Mouse (Mus musculus): ENCODE measurements around the gene Olfr1467. TPM values are rescaled to one million over a fixed set of nuclear protein-coding genes. Genes with fewer than 3 reads are reported as not detected.

Gene Olfr1467
- not detected in 2 replicates for polyA plus RNA-seq (2016; fragmentation: Nextera tagmentation; extraction: Ambion mirVana)

DNA sequence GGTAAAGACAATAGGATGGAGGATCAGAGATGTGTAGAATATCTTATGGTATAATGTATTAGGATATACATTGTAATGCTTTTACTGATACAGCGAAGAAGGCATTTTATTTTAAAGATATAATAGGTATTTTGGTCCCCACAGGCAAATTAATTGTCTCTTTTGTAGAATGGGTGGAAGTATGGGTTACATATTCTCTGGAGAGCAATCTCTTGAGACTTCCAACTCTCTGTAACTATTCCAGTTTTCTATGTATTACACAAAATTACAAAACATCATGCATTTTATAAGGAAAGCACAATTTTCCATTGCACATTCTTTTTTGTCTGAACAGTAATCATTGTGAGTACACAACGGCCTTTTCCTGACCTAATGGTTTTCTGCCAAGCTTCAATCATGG, at the start of gene Olfr1467:
TSS of gene Olfr1467 (plus strand) at position 301 of the 400 bp plus-strand sequence.
- peaks cover 33% of the 10 kb centered on the region for H3K9me3 ChIP-seq
- no peak for DNase-seq (ENCODE audit: extremely low spot score, low spot score)
- 75% methylated on average over 2 of the region's 2 CpGs for WGBS
- H3K4me3 ChIP-seq: no peak within 1 kb of the TSS
- no peak within 1 kb of the TSS for H3K27ac ChIP-seq
- H3K36me3 ChIP-seq (replicated peaks): no peaks in the 10 kb centered on the region
- no peaks in the 10 kb centered on the region for H3K27me3 ChIP-seq (ENCODE audit: poor library complexity, severe bottlenecking)
- no peaks in the 10 kb centered on the region for H3K4me1 ChIP-seq

DNA sequence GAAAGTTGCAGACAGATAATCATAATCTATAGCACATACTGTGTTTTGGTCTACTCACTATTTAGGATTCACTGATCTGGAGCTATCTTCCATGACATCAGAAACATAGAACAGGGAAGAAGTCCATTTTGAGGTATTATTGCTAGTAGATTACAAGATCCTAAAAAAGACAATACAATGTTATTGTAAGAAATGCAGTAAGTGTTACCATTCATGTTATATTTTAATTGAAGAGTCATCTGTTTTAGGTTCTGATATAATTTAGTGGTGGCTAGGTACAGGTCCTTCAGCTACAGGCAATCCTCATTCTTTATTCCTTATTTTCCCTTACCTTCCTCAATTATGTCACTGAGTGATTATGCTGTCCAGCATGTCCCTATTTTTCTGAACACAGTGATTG, 46.6 kb upstream of the Olfr1467 start, which contains the start of gene Olfr1465:
TSS of gene Olfr1465 (minus strand) at position 101 of the 400 bp plus-strand sequence.
- Histone ChIP-seq H3K4me3 (no peak within 1 kb of the TSS), H3K27ac (no peak within 1 kb of the TSS), H3K36me3 (replicated peaks) (no peaks in the 10 kb centered on the region), H3K4me1 (no peaks in the 10 kb centered on the region), H3K27me3 (ENCODE audit: poor library complexity, severe bottlenecking) (no peaks in the 10 kb centered on the region), H3K9me3 (peaks cover 16% of the 10 kb centered on the region)
- no peak for DNase-seq (ENCODE audit: extremely low spot score, low spot score)

DNA sequence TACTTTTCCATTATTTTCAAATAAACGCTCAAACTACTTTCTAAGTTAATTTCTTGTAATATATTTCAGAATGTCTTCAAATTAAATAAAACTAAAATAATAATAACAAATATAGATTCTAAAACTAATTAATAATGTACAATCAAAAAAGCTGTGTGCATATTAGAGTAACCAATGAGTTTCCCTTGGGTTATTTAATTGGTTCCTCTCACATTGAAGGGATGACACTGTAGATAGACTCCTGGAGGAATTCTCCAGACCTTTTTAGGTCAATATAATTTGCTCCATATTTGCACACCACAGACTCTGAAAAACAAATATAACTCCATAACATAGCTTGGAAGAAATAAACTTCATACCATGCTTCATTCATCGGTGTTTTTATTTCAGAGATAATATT, 23.5 kb upstream of the Olfr1467 start, which contains the start of gene Olfr1466:
TSS of gene Olfr1466 (plus strand) at position 301 of the 400 bp plus-strand sequence.
- H3K27me3 ChIP-seq (ENCODE audit: poor library complexity, severe bottlenecking): no peaks in the 10 kb centered on the region
- H3K4me3 ChIP-seq: no peak within 1 kb of the TSS
- no peaks in the 10 kb centered on the region for H3K36me3 ChIP-seq (replicated peaks)
- no peaks in the 10 kb centered on the region for H3K4me1 ChIP-seq
- WGBS: 87% methylated on average over 2 of the region's 2 CpGs
- no peak for DNase-seq (ENCODE audit: extremely low spot score, low spot score)
- no peak within 1 kb of the TSS for H3K27ac ChIP-seq
- peaks cover 36% of the 10 kb centered on the region for H3K9me3 ChIP-seq

DNA sequence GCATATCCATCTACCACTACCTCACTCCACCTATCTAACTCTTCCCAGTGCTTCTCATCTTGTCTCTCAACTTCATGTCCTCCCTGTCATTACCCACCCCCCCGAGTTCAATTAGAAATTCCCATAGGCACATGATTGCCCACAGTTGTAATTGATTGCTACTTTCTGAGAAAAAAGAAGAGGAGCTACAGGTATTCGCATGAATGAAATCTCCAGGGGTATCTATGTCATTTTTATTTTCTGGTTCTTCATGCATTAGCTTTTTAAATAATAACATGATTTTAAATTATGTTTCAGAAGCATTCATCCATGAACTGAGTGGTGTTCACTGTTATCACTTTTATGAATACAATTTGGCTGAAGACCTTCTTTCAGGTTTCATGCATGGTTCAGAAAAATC, 45.5 kb downstream of the Olfr1467 start, which contains the start of gene Olfr1469:
TSS of gene Olfr1469 (plus strand) at position 301 of the 400 bp plus-strand sequence.
- no peak for DNase-seq (ENCODE audit: extremely low spot score, low spot score)
- 80% methylated on average over 2 of the region's 2 CpGs for WGBS
- no peaks in the 10 kb centered on the region for H3K27me3 ChIP-seq (ENCODE audit: poor library complexity, severe bottlenecking)

More for the DNA sequence above, 45.5 kb downstream of the Olfr1467 start, which contains the start of gene Olfr1469:
- Histone ChIP-seq H3K4me1 (no peaks in the 10 kb centered on the region), H3K27ac (no peak within 1 kb of the TSS), H3K9me3 (peaks cover 33% of the 10 kb centered on the region), H3K4me3 (no peak within 1 kb of the TSS), H3K36me3 (replicated peaks) (no peaks in the 10 kb centered on the region)

Other genes starting within 250 kb of the Olfr1467 start
- not detected in 2 replicates for gene Olfr1459, start 212.7 kb upstream of the Olfr1467 start, polyA plus RNA-seq (2016; fragmentation: Nextera tagmentation; extraction: Ambion mirVana)
- not detected in 2 replicates for gene Olfr1461, start 199.2 kb upstream of the Olfr1467 start, polyA plus RNA-seq (2016; fragmentation: Nextera tagmentation; extraction: Ambion mirVana)
- not detected in 2 replicates for gene Olfr1462, start 176.5 kb upstream of the Olfr1467 start, polyA plus RNA-seq (2016; fragmentation: Nextera tagmentation; extraction: Ambion mirVana)
- gene Olfr1463, start 130.9 kb upstream of the Olfr1467 start, polyA plus RNA-seq (2016; fragmentation: Nextera tagmentation; extraction: Ambion mirVana): not detected in 2 replicates
- not detected in 2 replicates for gene Olfr1465, start 46.7 kb upstream of the Olfr1467 start, polyA plus RNA-seq (2016; fragmentation: Nextera tagmentation; extraction: Ambion mirVana)
- not detected in 2 replicates for gene Olfr1466, start 23.4 kb upstream of the Olfr1467 start, polyA plus RNA-seq (2016; fragmentation: Nextera tagmentation; extraction: Ambion mirVana)
- gene Olfr1469, start 45.6 kb downstream of the Olfr1467 start, polyA plus RNA-seq (2016; fragmentation: Nextera tagmentation; extraction: Ambion mirVana): not detected in 2 replicates
- not detected in 2 replicates for gene Olfr1471, start 81.2 kb downstream of the Olfr1467 start, polyA plus RNA-seq (2016; fragmentation: Nextera tagmentation; extraction: Ambion mirVana)
- gene Olfr1472, start 93.8 kb downstream of the Olfr1467 start, polyA plus RNA-seq (2016; fragmentation: Nextera tagmentation; extraction: Ambion mirVana): not detected in 2 replicates
- gene Olfr1474, start 107.3 kb downstream of the Olfr1467 start, polyA plus RNA-seq (2016; fragmentation: Nextera tagmentation; extraction: Ambion mirVana): not detected in 2 replicates
- not detected in 2 replicates for gene Olfr1475, start 118.0 kb downstream of the Olfr1467 start, polyA plus RNA-seq (2016; fragmentation: Nextera tagmentation; extraction: Ambion mirVana)
- gene Olfr1477, start 138.3 kb downstream of the Olfr1467 start, polyA plus RNA-seq (2016; fragmentation: Nextera tagmentation; extraction: Ambion mirVana): not detected in 2 replicates
- gene Olfr1480, start 165.7 kb downstream of the Olfr1467 start, polyA plus RNA-seq (2016; fragmentation: Nextera tagmentation; extraction: Ambion mirVana): not detected in 2 replicates
- gene Olfr1484, start 221.3 kb downstream of the Olfr1467 start, polyA plus RNA-seq (2016; fragmentation: Nextera tagmentation; extraction: Ambion mirVana): not detected in 2 replicates